Mouse (Mus musculus) forebrain, embryonic 12.5 days (tissue): ENCODE measurements at regions not wholly inside any gene's neighbourhood (a gene's known extent, or its start where the extent isn't known, plus 50 kb on each side); places are given as distances from the start of the nearest gene placed in this dataset.

ENCODE experiments used
- ATAC-seq: fragments of 200-750 bp; cut with Nextera tagmentation; 2 replicates; pipeline ENCODE4 v1.8.0; 2017; ENCODE audit warnings: moderate TSS enrichment; ENCODE audit not compliant: low FRiP score
- H3K27ac ChIP-seq: fragments of 300-500 bp; sonication (generic); 2 replicates; pipeline ENCODE4 v1.5.1; 2016; ENCODE audit warnings: mild to moderate bottlenecking
- H3K27me3 ChIP-seq: fragments of 300-500 bp; sonication (generic); 2 replicates; pipeline ENCODE4 v1.6.1; 2016; ENCODE audit warnings: mild to moderate bottlenecking
- H3K36me3 ChIP-seq: fragments of 300-500 bp; sonication (generic); replicated peaks from 2 replicates; pipeline ENCODE4 v1.6.1; 2016; ENCODE audit warnings: mild to moderate bottlenecking
- H3K4me1 ChIP-seq: fragments of 300-500 bp; sonication (generic); 2 replicates; pipeline ENCODE4 v1.6.1; 2016
- H3K4me2 ChIP-seq: fragments of 300-500 bp; sonication (generic); 2 replicates; pipeline ENCODE4 v1.6.1; 2016; ENCODE audit warnings: mild to moderate bottlenecking, moderate library complexity
- H3K4me3 ChIP-seq: fragments of 300-500 bp; sonication (generic); replicated peaks from 2 replicates; pipeline ENCODE4 v1.5.1; 2016; ENCODE audit warnings: mild to moderate bottlenecking
- H3K9ac ChIP-seq: fragments of 300-500 bp; sonication (generic); 2 replicates; pipeline ENCODE4 v1.6.1; 2016; ENCODE audit warnings: mild to moderate bottlenecking
- H3K9me3 ChIP-seq: fragments of 300-500 bp; sonication (generic); 2 replicates; pipeline ENCODE4 v1.6.1; 2016
- WGBS: fragments of 180-500 bp; shearing (Covaris S2); methylation state at CpG from one replicate; pipeline ENCODE4 v1.1.7; 2016; 5-methylcytosine and 5-hydroxymethylcytosine counted together

DNA sequence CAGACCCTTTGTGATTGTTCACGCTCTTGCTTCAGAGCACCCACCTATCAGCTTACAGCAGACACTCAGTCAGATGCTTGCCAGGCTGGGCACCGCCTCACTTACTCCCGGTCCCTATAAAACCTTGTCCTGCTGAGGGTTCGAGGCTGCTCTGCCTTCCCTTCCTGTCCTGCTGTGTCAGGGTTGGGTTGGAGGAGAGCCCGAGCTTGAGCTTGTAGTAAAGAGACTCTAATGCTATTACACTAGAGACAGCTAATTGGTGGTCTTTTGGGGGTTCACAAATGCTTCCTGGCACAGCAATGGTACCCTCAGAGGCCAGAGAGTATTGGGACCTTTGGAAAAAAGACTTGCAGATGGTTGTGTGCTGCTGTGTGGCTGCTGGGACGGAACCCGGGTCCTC is 55.6 kb upstream of the Kctd3 start:
- H3K36me3 ChIP-seq = no peaks in the 10 kb centered on the region
- no peaks in the 10 kb centered on the region for H3K27me3 ChIP-seq
- no peak overlapping the region for H3K9ac ChIP-seq
- no peak for ATAC-seq
- H3K4me2 ChIP-seq = no peak overlapping the region
- WGBS = 76% methylated on average over 7 of the region's 7 CpGs
- H3K9me3 ChIP-seq = no peaks in the 10 kb centered on the region
- no peak overlapping the region for H3K27ac ChIP-seq
- peaks cover 13% of the 10 kb centered on the region; the same call in 1 of the 2 replicates for H3K4me1 ChIP-seq
- H3K4me3 ChIP-seq = no peak overlapping the region
